Mouse (Mus musculus) midbrain, postnatal 0 days (tissue): Measurements from ENCODE around the gene Ppara. TPM values are rescaled to one million over a fixed set of nuclear protein-coding genes. Genes with fewer than 3 reads are reported as not detected.

Experiments
- ATAC-seq: fragments of 200-750 bp; cut with Nextera tagmentation; 2 replicates; pipeline ENCODE4 v1.8.0; 2017; ENCODE audit warnings: moderate number of reproducible peaks, mild to moderate bottlenecking, moderate TSS enrichment, moderate library complexity; ENCODE audit not compliant: low FRiP score
- DNase-seq: peaks from one replicate; pipeline ENCODE4 v3.0.0-alpha.2; 2015; ENCODE audit warnings: low spot score
- H3K27ac ChIP-seq: fragments of 300-500 bp; sonication (generic); 2 replicates; pipeline ENCODE4 v1.5.1; 2014; ENCODE audit warnings: low read depth, mild to moderate bottlenecking, low read length, mixed read lengths
- H3K27me3 ChIP-seq: fragments of 300-500 bp; sonication (generic); 2 replicates; pipeline ENCODE4 v1.6.1; 2014; ENCODE audit warnings: low read length, control low read depth, mixed read lengths; ENCODE audit not compliant: insufficient read depth
- H3K36me3 ChIP-seq: fragments of 300-500 bp; sonication (generic); 2 replicates; pipeline ENCODE4 v1.6.1; 2014; ENCODE audit warnings: low read length, control low read depth, mixed read lengths; ENCODE audit not compliant: insufficient read depth
- H3K4me1 ChIP-seq: fragments of 300-500 bp; sonication (generic); 2 replicates; pipeline ENCODE4 v1.6.1; 2014; ENCODE audit warnings: mild to moderate bottlenecking, control low read depth, antibody characterized with exemption, low read length, mixed read lengths; ENCODE audit not compliant: insufficient read depth
- H3K4me2 ChIP-seq: fragments of 300-500 bp; sonication (generic); 2 replicates; pipeline ENCODE4 v1.6.1; 2014; ENCODE audit warnings: low read depth, mild to moderate bottlenecking, low read length, mixed read lengths; ENCODE audit not compliant: poor library complexity, severe bottlenecking
- H3K4me3 ChIP-seq: fragments of 300-500 bp; sonication (generic); 2 replicates; pipeline ENCODE4 v1.5.1; 2014; ENCODE audit warnings: low read depth, mild to moderate bottlenecking, low read length, moderate library complexity
- H3K9ac ChIP-seq: fragments of 300-500 bp; sonication (generic); replicated peaks from 2 replicates; pipeline ENCODE4 v1.6.1; 2014; ENCODE audit warnings: mild to moderate bottlenecking, low read length, moderate library complexity, mixed read lengths; ENCODE audit not compliant: poor library complexity, severe bottlenecking
- H3K9me3 ChIP-seq: fragments of 300-500 bp; sonication (generic); 2 replicates; pipeline ENCODE4 v1.6.1; 2016; ENCODE audit warnings: low read length, control low read depth
- CTCF ChIP-seq: IDR thresholded peaks from 2 replicates; pipeline ENCODE4 v1.5.1; 2016; ENCODE audit warnings: antibody characterized with exemption, mild to moderate bottlenecking
- WGBS: fragments of 180-500 bp; shearing (Covaris S2); extraction: QIAGEN DNeasy Blood & Tissue Kit; methylation state at CpG from one replicate; pipeline ENCODE4 v1.1.7; 2014; 5-methylcytosine and 5-hydroxymethylcytosine counted together
- polyA plus RNA-seq: library from polyadenylated mRNA; unstranded; fragments of >200 nt; fragmentation: Nextera tagmentation; extraction: Ambion mirVana; gene quantifications from 2 replicates; pipeline ENCODE4 v1.2.1, GENCODE M21; 2015
- total RNA-seq: library from RNA; depleted of rRNA; stranded (reverse); fragments of >200 nt; gene quantifications from 2 replicates; pipeline ENCODE4 v1.2.3, GENCODE M21; 2014

Gene Ppara
- total and polyA plus RNA-seq, 2 experiments from 2014 or later = 0.86 to 1.6 TPM

GRCm38 (mm10) chr15:85738416-85738815 is 3.6 kb downstream of the Ppara start:
- Histone ChIP-seq H3K27ac (no peak overlapping the region), H3K4me1 (0 out of 2 replicates have a peak, but pooled peaks cover 4% of the 10 kb centered on the region), H3K4me3 (no peak overlapping the region), H3K9me3 (no peaks in the 10 kb centered on the region), H3K9ac (no peak overlapping the region), H3K36me3 (no peaks in the 10 kb centered on the region), H3K27me3 (peaks cover 41% of the 10 kb centered on the region), H3K4me2 (no peak overlapping the region)
- ATAC-seq (no peak), DNase-seq (no peak)
- no peak for TF ChIP-seq CTCF
- WGBS = 76% methylated on average over 3 of the region's 3 CpGs

DNA sequence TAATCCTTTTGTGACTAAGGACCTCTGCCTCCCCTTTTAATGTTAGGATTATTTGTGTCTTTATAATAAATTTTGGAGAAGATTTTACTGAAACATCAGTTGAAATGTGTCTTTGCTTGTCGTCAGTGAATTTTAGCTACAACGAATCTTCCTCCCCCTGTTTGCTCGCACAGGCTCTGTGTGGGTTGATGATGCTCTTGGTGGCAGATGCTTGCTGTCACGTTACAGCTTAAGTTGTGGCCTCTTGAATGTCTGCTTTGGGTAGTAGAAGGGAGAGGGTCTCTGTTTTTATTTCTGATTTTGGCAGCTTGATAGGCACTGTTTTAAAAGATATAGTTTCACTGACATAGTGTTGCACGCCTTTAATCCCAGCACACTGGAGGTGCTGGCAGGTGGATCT is 4.2 kb downstream of the Ppara start:
- peaks cover 39% of the 10 kb centered on the region for H3K27me3 ChIP-seq
- H3K4me3 ChIP-seq = no peak overlapping the region
- 78% methylated on average over 5 of the region's 5 CpGs for WGBS
- H3K9ac ChIP-seq = no peak overlapping the region
- no peak for ATAC-seq
- DNase-seq = no peak
- no peak overlapping the region for H3K4me2 ChIP-seq
- H3K36me3 ChIP-seq = no peaks in the 10 kb centered on the region
- no peak for TF ChIP-seq CTCF
- H3K9me3 ChIP-seq = no peaks in the 10 kb centered on the region
- H3K27ac ChIP-seq = no peak overlapping the region
- 0 out of 2 replicates have a peak, but pooled peaks cover 4% of the 10 kb centered on the region for H3K4me1 ChIP-seq

DNA sequence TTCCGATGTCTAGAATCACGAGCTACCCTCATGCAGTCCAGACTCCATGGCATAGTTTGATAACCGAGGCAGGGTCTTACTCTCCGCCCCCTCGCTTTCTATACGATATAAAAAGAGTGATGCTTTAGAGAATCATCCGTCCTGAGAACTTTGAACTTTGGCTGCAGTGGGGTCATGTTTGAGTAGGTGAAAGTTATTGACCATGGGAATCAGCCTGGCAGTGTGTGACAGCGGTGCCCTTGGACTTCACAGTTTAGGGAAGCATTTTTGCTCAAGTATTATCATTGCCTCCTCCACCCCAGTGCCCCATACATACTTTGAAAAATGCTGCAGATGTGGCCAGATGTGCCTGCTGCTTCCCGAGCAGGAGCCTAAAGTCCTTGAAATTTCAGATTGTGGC is 7.8 kb downstream of the Ppara start:
- TF ChIP-seq CTCF = no peak
- H3K9ac ChIP-seq = no peak overlapping the region
- 0 out of 2 replicates have a peak, but pooled peaks cover 5% of the 10 kb centered on the region for H3K27me3 ChIP-seq
- H3K4me2 ChIP-seq = no peak overlapping the region
- no peaks in the 10 kb centered on the region for H3K4me1 ChIP-seq
- DNase-seq (no peak), ATAC-seq (no peak)
- no peak overlapping the region for H3K27ac ChIP-seq
- no peaks in the 10 kb centered on the region for H3K36me3 ChIP-seq
- no peak overlapping the region for H3K4me3 ChIP-seq
- WGBS = 89% methylated on average over 9 of the region's 9 CpGs
- H3K9me3 ChIP-seq = no peaks in the 10 kb centered on the region

GRCm38 (mm10) chr15:85743946-85744345 is 9.2 kb downstream of the Ppara start:
- Histone ChIP-seq H3K27ac (no peak overlapping the region), H3K9ac (no peak overlapping the region), H3K9me3 (no peaks in the 10 kb centered on the region), H3K4me2 (no peak overlapping the region), H3K36me3 (no peaks in the 10 kb centered on the region), H3K27me3 (0 out of 2 replicates have a peak, but pooled peaks cover 3% of the 10 kb centered on the region), H3K4me3 (no peak overlapping the region), H3K4me1 (no peaks in the 10 kb centered on the region)
- no peak for TF ChIP-seq CTCF
- no peak for DNase-seq
- no peak for ATAC-seq
- WGBS = 76% methylated on average over 3 of the region's 3 CpGs

- H3K9me3 ChIP-seq = no peaks in the 10 kb centered on the region
- 69% methylated on average over 8 of the region's 8 CpGs for WGBS
Measured at GRCm38 (mm10) chr15:85746178-85746577, 11.4 kb downstream of the Ppara start.

DNA sequence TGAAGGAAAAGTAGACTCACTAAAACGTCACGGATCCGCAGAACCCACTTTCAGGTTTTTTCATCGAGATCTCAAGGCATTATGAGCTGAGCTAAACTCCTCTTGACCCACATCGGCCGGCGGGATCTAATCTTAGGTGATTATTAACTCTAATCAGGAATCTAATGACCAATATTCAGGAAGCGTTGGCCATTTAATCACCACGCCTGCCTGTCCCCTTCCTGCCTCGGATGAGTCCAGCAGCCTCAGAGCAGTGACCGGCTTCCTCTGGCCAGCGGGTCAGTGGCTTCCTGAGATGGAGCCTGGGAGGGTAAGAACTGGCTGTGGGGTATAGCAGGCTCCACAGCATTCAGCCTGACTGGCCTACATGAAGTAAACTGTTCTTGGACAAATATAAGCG is 11.9 kb downstream of the Ppara start:
- WGBS = 89% methylated on average over 13 of the region's 13 CpGs
- H3K36me3 ChIP-seq = no peaks in the 10 kb centered on the region

More at GRCm38 (mm10) chr15:85746178-85746577, 11.4 kb downstream of the Ppara start:
- ATAC-seq (no peak), DNase-seq (no peak)
- Histone ChIP-seq H3K4me2 (no peak overlapping the region), H3K4me1 (no peaks in the 10 kb centered on the region), H3K4me3 (no peak overlapping the region), H3K27me3 (0 out of 2 replicates have a peak, but pooled peaks cover 3% of the 10 kb centered on the region), H3K27ac (no peak overlapping the region), H3K9ac (no peak overlapping the region), H3K36me3 (no peaks in the 10 kb centered on the region)
- TF ChIP-seq CTCF = no peak

More for the DNA sequence above, 11.9 kb downstream of the Ppara start:
- no peak overlapping the region for H3K9ac ChIP-seq
- no peak for TF ChIP-seq CTCF
- 0 out of 2 replicates have a peak, but pooled peaks cover 3% of the 10 kb centered on the region for H3K27me3 ChIP-seq
- no peak overlapping the region for H3K4me2 ChIP-seq
- no peaks in the 10 kb centered on the region for H3K4me1 ChIP-seq
- H3K27ac ChIP-seq = no peak overlapping the region
- DNase-seq (no peak), ATAC-seq (no peak)
- no peak overlapping the region for H3K4me3 ChIP-seq
- no peaks in the 10 kb centered on the region for H3K9me3 ChIP-seq
